26 mouse cellular contexts compared by ENCODE assay signal in genomic region chr4:81512396-81512795, GRCm38 (mm10).
"Had no signal": no experiment of that assay in that cellular context is flagged by ENCODE, and none has a peak within 500 bp of the region (broad histone marks: within the 10 kb centered on the region; RNA-seq: fewer than 3 reads in every experiment).

No protein-coding gene starts in this region.

- H3K9ac ChIP-seq: heart, embryonic 13.5 days; heart, embryonic 15.5 days; hindbrain, embryonic 13.5 days; hindbrain, embryonic 15.5 days; intestine, embryonic 15.5 days; limb, embryonic 12.5 days; limb, embryonic 15.5 days; liver, embryonic 12.5 days; liver, embryonic 14.5 days had no signal

- H3K4me1 ChIP-seq: heart, embryonic 13.5 days; heart, embryonic 15.5 days; hindbrain, embryonic 13.5 days; hindbrain, embryonic 15.5 days; intestine, embryonic 15.5 days; limb, embryonic 12.5 days; liver, embryonic 12.5 days had no signal

- H3K36me3 ChIP-seq: heart, embryonic 13.5 days; heart, embryonic 15.5 days; hindbrain, embryonic 13.5 days; hindbrain, embryonic 15.5 days; intestine, embryonic 15.5 days; limb, embryonic 12.5 days; limb, embryonic 15.5 days; liver, embryonic 12.5 days had no signal

- DNase-seq: gastrocnemius, postnatal 14 days; gastrocnemius, postnatal 36 days; heart, adult 11 months; heart, adult 2 months; heart, postnatal 14 days; heart, postnatal 36 days; kidney, adult 18-20 months; kidney, adult 8-10 months; kidney, postnatal 10 days; kidney, postnatal 25 days; kidney, postnatal 4 days; layer of hippocampus, adult 9-11 months; layer of hippocampus, postnatal 36 days; left cerebral cortex, postnatal 4 days had no signal

- H3K27ac ChIP-seq: heart, adult 2 months; heart, embryonic 13.5 days; heart, embryonic 15.5 days; hindbrain, embryonic 13.5 days; hindbrain, embryonic 15.5 days; hindbrain, postnatal 0 days; intestine, embryonic 15.5 days; limb, embryonic 12.5 days; limb, embryonic 15.5 days; liver, embryonic 12.5 days; liver, embryonic 14.5 days had no signal

- H3K4me2 ChIP-seq: heart, embryonic 11.5 days; heart, embryonic 13.5 days; heart, embryonic 15.5 days; hindbrain, embryonic 13.5 days; hindbrain, embryonic 15.5 days; intestine, embryonic 15.5 days; limb, embryonic 12.5 days; limb, embryonic 15.5 days; liver, embryonic 12.5 days had no signal

- ATAC-seq: hindbrain, postnatal 0 days; intestine, embryonic 15.5 days; intestine, postnatal 0 days; liver, embryonic 12.5 days had no signal

- H3K4me3 ChIP-seq: heart, adult 2 months; heart, embryonic 13.5 days; heart, embryonic 15.5 days; hindbrain, embryonic 13.5 days; hindbrain, embryonic 15.5 days; intestine, embryonic 15.5 days; limb, embryonic 12.5 days; limb, embryonic 15.5 days; liver, embryonic 12.5 days had no signal

- H3K27me3 ChIP-seq: heart, embryonic 13.5 days; heart, embryonic 15.5 days; hindbrain, embryonic 13.5 days; hindbrain, embryonic 15.5 days; intestine, embryonic 15.5 days; limb, embryonic 12.5 days; limb, embryonic 15.5 days; liver, embryonic 12.5 days had no signal

- H3K9me3 ChIP-seq: heart, embryonic 13.5 days; heart, embryonic 15.5 days; hindbrain, embryonic 13.5 days; hindbrain, embryonic 15.5 days; intestine, embryonic 15.5 days; limb, embryonic 12.5 days; limb, embryonic 15.5 days; liver, embryonic 12.5 days had no signal
